Mouse (Mus musculus): ENCODE results near the gene Akap6.

GRCm38 (mm10) chr12:53042739-53043138, 343.6 kb downstream of the Akap6 start:
- TF ChIP-seq ZNF384 (IDR thresholded peaks at IDR 0.05; ENCODE audit: low read depth, low read length), result no peak
- no peak for TF ChIP-seq MAFK (IDR thresholded peaks at IDR 0.05; ENCODE audit: insufficient read depth, low read depth, low read length)
- TF ChIP-seq CHD2 (IDR thresholded peaks at IDR 0.05; ENCODE audit: low read depth, low read length), result no peak
